Mouse (Mus musculus): ENCODE results near the gene Ttc28.

Gene Ttc28

GRCm38 (mm10) chr5:110889945-110890344, 10.3 kb downstream of the Ttc28 start:
- no peak for DNase-seq

GRCm38 (mm10) chr5:110890561-110890960, 11.0 kb downstream of the Ttc28 start:
- DNase-seq: no peak

GRCm38 (mm10) chr5:110897114-110897788, 17.6 kb downstream of the Ttc28 start:
- no peak for DNase-seq

- no peak for DNase-seq
These were observed 18.6 kb downstream of the Ttc28 start for GRCm38 (mm10) chr5:110898169-110898568.

- DNase-seq: no peak
These were observed 19.2 kb downstream of the Ttc28 start for GRCm38 (mm10) chr5:110898785-110899184.

GRCm38 (mm10) chr5:110900331-110900730, 20.7 kb downstream of the Ttc28 start:
- DNase-seq: no peak

- no peak for DNase-seq
These were observed 27.1 kb downstream of the Ttc28 start for GRCm38 (mm10) chr5:110906708-110907107.

GRCm38 (mm10) chr5:110908879-110909278, 29.3 kb downstream of the Ttc28 start:
- DNase-seq: no peak

GRCm38 (mm10) chr5:110909955-110910589, 30.5 kb downstream of the Ttc28 start:
- no peak for DNase-seq

GRCm38 (mm10) chr5:110914859-110915258, 35.3 kb downstream of the Ttc28 start:
- no peak for DNase-seq

- no peak for DNase-seq
These were observed 36.6 kb downstream of the Ttc28 start for GRCm38 (mm10) chr5:110916241-110916640.

- no peak for DNase-seq
These were observed 39.9 kb downstream of the Ttc28 start for GRCm38 (mm10) chr5:110919541-110919940.

- no peak for DNase-seq
These were observed 43.7 kb downstream of the Ttc28 start for GRCm38 (mm10) chr5:110923336-110923735.

GRCm38 (mm10) chr5:110924636-110925035, 45.0 kb downstream of the Ttc28 start:
- DNase-seq: no peak

- no peak for DNase-seq
These were observed 46.2 kb downstream of the Ttc28 start for GRCm38 (mm10) chr5:110925804-110926203.

GRCm38 (mm10) chr5:110928289-110928688, 48.7 kb downstream of the Ttc28 start:
- DNase-seq: no peak

GRCm38 (mm10) chr5:110929306-110929705, 49.7 kb downstream of the Ttc28 start:
- DNase-seq: no peak

GRCm38 (mm10) chr5:110936606-110937005, 57.0 kb downstream of the Ttc28 start:
- DNase-seq: no peak

- DNase-seq: no peak
These were observed 64.7 kb downstream of the Ttc28 start for GRCm38 (mm10) chr5:110944326-110944725.

- no peak for DNase-seq
These were observed 69.1 kb downstream of the Ttc28 start for GRCm38 (mm10) chr5:110948476-110949399.

- DNase-seq: no peak
These were observed 70.2 kb downstream of the Ttc28 start for GRCm38 (mm10) chr5:110949791-110950190.

GRCm38 (mm10) chr5:110958196-110958595, 78.6 kb downstream of the Ttc28 start:
- no peak for DNase-seq

GRCm38 (mm10) chr5:110960067-110960466, 80.5 kb downstream of the Ttc28 start:
- no peak for DNase-seq

- no peak for DNase-seq
These were observed 81.3 kb downstream of the Ttc28 start for GRCm38 (mm10) chr5:110960890-110961289.

All from thymus, postnatal 36 days (tissue).